Mouse (Mus musculus): ENCODE data around the gene Adcy4. TPM values are rescaled to one million over a fixed set of nuclear protein-coding genes. Genes with fewer than 3 reads are reported as not detected.

The Adcy4 gene
- polyA plus RNA-seq, 1 experiment from 2014 or later = 4.4 TPM

- Histone ChIP-seq H3K4me3 (peak within 1 kb of the TSS; percentile 79), H3K4me2 (peak within 1 kb of the TSS; percentile 99), H3K9ac (peak within 1 kb of the TSS; percentile 84), H3K27me3 (no peaks in the 10 kb centered on the region), H3K36me3 (peaks cover 34% of the 10 kb centered on the region), H3K4me1 (replicated peaks) (peaks cover 40% of the 10 kb centered on the region), H3K27ac (replicated peaks) (peak within 1 kb of the TSS; percentile 53; the same call in 1 of the 2 replicates), H3K9me3 (no peaks in the 10 kb centered on the region)
- peak; percentile 85 for ATAC-seq (ENCODE audit: low read depth)
- 2% methylated on average over 48 of the region's 48 CpGs for WGBS
These were observed 38.6 kb downstream of the Adcy4 start, which contains the start of the genes Dhrs1 and Nop9 for GRCm38 (mm10) chr14:55745180-55745860. TSS of gene Dhrs1 (minus strand) at chr14:55745690. TSS of gene Nop9 (plus strand) at chr14:55745693.

GRCm38 (mm10) chr14:55743711-55744110 lies 40.2 kb downstream of the Adcy4 start:
- H3K36me3 ChIP-seq = peaks cover 37% of the 10 kb centered on the region
- peak overlapping the region; percentile 99 for H3K4me2 ChIP-seq
- H3K4me1 ChIP-seq (replicated peaks) = peaks cover 40% of the 10 kb centered on the region
- no peak overlapping the region for H3K27ac ChIP-seq (replicated peaks)
- H3K9me3 ChIP-seq = no peaks in the 10 kb centered on the region
- peak overlapping the region; percentile 47 for H3K9ac ChIP-seq
- peak; percentile 40 for ATAC-seq (ENCODE audit: low read depth)
- WGBS = 22% methylated on average over 10 of the region's 10 CpGs
- no peaks in the 10 kb centered on the region for H3K27me3 ChIP-seq
- no peak overlapping the region; the same call in 1 of the 2 replicates for H3K4me3 ChIP-seq

DNA sequence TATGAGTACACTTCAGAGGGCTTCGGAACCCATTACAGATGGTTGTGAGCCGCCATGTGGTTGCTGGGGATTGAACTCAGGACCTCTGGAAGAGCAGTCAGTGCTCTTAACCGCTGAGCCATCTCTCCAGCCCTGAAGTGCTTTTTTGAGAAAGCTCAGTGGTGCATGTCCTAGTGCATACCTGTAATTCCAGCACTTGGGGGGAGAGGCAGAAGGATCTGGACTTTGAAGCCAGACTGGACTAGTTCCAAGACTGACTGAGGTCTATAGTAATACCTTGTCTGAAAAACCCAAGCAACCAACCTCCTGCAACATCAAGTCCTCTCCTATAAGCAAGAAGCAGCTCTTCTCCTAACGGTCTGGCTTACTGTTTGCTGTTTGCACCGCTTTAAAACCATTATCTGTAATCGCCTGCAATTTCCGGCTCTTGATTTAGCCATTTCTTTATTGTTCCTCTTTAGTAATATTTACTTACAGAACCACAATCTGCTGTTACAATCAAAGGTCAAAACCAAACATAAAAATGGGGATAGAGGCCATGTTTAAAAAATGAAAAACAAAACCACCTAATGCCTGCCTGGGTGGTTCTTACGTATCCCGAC lies 46.7 kb downstream of the Adcy4 start:
- no peak overlapping the region for H3K4me3 ChIP-seq
- 86% methylated on average over 9 of the region's 9 CpGs for WGBS

DNA sequence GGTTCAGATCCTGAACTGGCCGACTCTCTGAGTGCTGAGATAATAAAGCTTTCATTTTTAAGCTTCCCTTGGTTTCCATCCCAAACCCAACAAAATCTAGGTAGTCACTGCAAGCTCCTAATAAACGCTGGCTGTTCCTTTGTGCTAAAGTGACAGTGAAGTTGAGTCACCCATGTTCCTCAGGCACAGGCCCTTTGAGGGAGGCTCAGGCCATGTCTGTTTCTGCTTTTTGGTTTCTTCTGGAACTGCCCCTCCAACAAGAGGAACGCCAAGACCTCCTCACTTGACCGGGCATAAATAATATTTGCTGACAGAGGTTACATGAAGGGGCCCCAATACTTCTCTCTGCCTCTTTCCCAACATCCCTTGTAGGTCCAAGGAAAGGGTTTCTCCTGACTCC lies 48.1 kb downstream of the Adcy4 start:
- H3K9ac ChIP-seq = no peak overlapping the region
- H3K4me2 ChIP-seq = no peak overlapping the region
- no peaks in the 10 kb centered on the region for H3K9me3 ChIP-seq
- ATAC-seq (ENCODE audit: low read depth) = no peak
- no peak overlapping the region for H3K4me3 ChIP-seq
- peaks cover 30% of the 10 kb centered on the region for H3K36me3 ChIP-seq
- H3K4me1 ChIP-seq (replicated peaks) = no peaks in the 10 kb centered on the region
- WGBS = 87% methylated on average over 4 of the region's 4 CpGs
- H3K27me3 ChIP-seq = no peaks in the 10 kb centered on the region
- no peak overlapping the region for H3K27ac ChIP-seq (replicated peaks)

More for the DNA sequence above, 46.7 kb downstream of the Adcy4 start:
- H3K4me1 ChIP-seq (replicated peaks) = no peaks in the 10 kb centered on the region
- no peaks in the 10 kb centered on the region for H3K9me3 ChIP-seq
- no peak overlapping the region for H3K9ac ChIP-seq
- peaks cover 39% of the 10 kb centered on the region for H3K36me3 ChIP-seq
- no peak for ATAC-seq (ENCODE audit: low read depth)
- no peak overlapping the region for H3K4me2 ChIP-seq
- no peaks in the 10 kb centered on the region for H3K27me3 ChIP-seq
- no peak overlapping the region for H3K27ac ChIP-seq (replicated peaks)

DNA sequence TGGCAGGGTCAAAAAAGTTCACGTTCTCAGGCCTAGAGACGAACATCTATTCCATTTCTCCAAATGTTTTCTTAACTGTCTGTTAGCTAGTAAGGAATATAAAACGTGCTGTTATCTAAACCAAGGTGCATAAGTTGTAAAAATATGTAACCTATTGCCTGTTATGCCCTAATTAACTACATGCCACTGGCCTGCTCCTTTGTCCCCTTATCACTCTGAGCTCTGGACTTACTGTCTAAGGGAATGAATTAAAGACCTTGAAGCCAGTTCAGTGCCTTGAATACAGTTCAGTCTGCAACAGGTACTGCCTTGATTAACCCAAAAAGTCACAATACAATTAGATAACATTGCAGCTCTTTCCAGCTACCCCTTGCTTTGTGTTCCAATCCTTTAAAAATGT lies 48.6 kb downstream of the Adcy4 start:
- peaks cover 26% of the 10 kb centered on the region for H3K36me3 ChIP-seq
- no peaks in the 10 kb centered on the region for H3K9me3 ChIP-seq
- no peak overlapping the region for H3K27ac ChIP-seq (replicated peaks)
- WGBS = 72% methylated on average over 3 of the region's 3 CpGs
- no peak overlapping the region for H3K4me3 ChIP-seq
- no peak for ATAC-seq (ENCODE audit: low read depth)
- H3K4me2 ChIP-seq = no peak overlapping the region
- H3K9ac ChIP-seq = no peak overlapping the region
- no peaks in the 10 kb centered on the region for H3K4me1 ChIP-seq (replicated peaks)
- no peaks in the 10 kb centered on the region for H3K27me3 ChIP-seq

- H3K4me2 ChIP-seq = no peak overlapping the region
- no peak overlapping the region for H3K27ac ChIP-seq (replicated peaks)
- WGBS = 75% methylated on average over 7 of the region's 7 CpGs
- ATAC-seq (ENCODE audit: low read depth) = no peak
- H3K9me3 ChIP-seq = no peaks in the 10 kb centered on the region
- no peak overlapping the region for H3K4me3 ChIP-seq
- H3K4me1 ChIP-seq (replicated peaks) = no peaks in the 10 kb centered on the region
- no peaks in the 10 kb centered on the region for H3K27me3 ChIP-seq
- peaks cover 21% of the 10 kb centered on the region for H3K36me3 ChIP-seq
- no peak overlapping the region for H3K9ac ChIP-seq
These were observed 49.0 kb downstream of the Adcy4 start for GRCm38 (mm10) chr14:55734869-55735268.

DNA sequence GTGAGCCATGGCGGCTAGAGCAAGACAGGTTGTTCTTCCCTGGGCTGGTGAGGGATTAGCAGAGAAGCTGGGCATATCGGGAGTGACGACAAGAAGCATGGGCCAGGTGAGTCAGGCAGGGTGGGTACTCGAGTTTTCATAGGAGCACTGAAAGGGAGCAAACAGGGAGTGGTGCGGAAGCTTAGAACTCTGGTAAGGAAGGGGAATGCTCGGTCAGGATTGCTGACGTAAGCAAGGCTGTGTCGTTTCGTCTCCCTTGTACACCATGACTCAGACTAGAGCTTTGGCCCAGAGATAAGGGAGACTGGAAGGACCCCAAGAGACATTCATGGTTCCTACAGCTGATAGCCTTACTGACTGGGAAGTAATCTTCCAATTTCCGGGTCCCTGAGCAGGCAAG lies 50.0 kb downstream of the Adcy4 start:
- Histone ChIP-seq H3K4me3 (no peak overlapping the region), H3K36me3 (peaks cover 11% of the 10 kb centered on the region), H3K4me1 (replicated peaks) (no peaks in the 10 kb centered on the region), H3K27ac (replicated peaks) (no peak overlapping the region), H3K9me3 (no peaks in the 10 kb centered on the region), H3K9ac (no peak overlapping the region), H3K27me3 (no peaks in the 10 kb centered on the region), H3K4me2 (no peak overlapping the region)
- no peak for ATAC-seq (ENCODE audit: low read depth)
- WGBS = 80% methylated on average over 10 of the region's 10 CpGs

- no peak for ATAC-seq (ENCODE audit: low read depth)
- H3K36me3 ChIP-seq = no peaks in the 10 kb centered on the region
- no peak overlapping the region for H3K27ac ChIP-seq (replicated peaks)
- no peaks in the 10 kb centered on the region for H3K9me3 ChIP-seq
- no peak overlapping the region for H3K9ac ChIP-seq
- no peak overlapping the region for H3K4me2 ChIP-seq
- H3K4me1 ChIP-seq (replicated peaks) = no peaks in the 10 kb centered on the region
- no peaks in the 10 kb centered on the region for H3K27me3 ChIP-seq
- 82% methylated on average over 7 of the region's 7 CpGs for WGBS
- H3K4me3 ChIP-seq = no peak overlapping the region
These were observed 53.3 kb downstream of the Adcy4 start for GRCm38 (mm10) chr14:55730531-55731032.

DNA sequence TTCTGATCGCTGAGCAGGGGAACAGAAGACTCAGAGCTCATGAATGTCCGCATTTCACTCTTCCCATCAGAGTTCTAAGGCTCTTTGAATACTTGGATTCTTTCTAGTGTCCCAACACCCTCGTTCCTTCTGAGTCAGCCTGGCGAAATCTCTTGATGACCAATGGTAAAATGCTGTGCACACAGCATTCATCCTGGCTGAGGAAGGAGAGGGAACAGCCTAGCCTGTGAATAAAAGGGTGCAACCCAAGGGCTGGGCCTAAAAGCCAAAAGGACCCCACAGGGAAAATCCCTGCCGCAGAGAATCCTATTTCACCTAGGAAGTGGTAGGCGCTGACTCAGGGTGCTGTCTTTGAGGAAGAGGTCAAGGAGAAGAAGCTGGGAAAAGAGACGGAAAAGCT lies 53.8 kb downstream of the Adcy4 start:
- Histone ChIP-seq H3K9ac (no peak overlapping the region), H3K4me1 (replicated peaks) (no peaks in the 10 kb centered on the region), H3K27me3 (no peaks in the 10 kb centered on the region), H3K4me2 (no peak overlapping the region), H3K27ac (replicated peaks) (no peak overlapping the region), H3K9me3 (no peaks in the 10 kb centered on the region), H3K36me3 (no peaks in the 10 kb centered on the region), H3K4me3 (no peak overlapping the region)
- no peak for ATAC-seq (ENCODE audit: low read depth)
- 73% methylated on average over 7 of the region's 7 CpGs for WGBS

- H3K36me3 ChIP-seq = no peaks in the 10 kb centered on the region
- no peaks in the 10 kb centered on the region for H3K9me3 ChIP-seq
- no peak overlapping the region for H3K9ac ChIP-seq
- no peak for ATAC-seq (ENCODE audit: low read depth)
- 69% methylated on average over 8 of the region's 8 CpGs for WGBS
- H3K27me3 ChIP-seq = no peaks in the 10 kb centered on the region
- no peak overlapping the region for H3K4me2 ChIP-seq
- no peaks in the 10 kb centered on the region for H3K4me1 ChIP-seq (replicated peaks)
- no peak overlapping the region for H3K27ac ChIP-seq (replicated peaks)
- no peak overlapping the region for H3K4me3 ChIP-seq
These were observed 55.8 kb downstream of the Adcy4 start for GRCm38 (mm10) chr14:55727889-55728685.

DNA sequence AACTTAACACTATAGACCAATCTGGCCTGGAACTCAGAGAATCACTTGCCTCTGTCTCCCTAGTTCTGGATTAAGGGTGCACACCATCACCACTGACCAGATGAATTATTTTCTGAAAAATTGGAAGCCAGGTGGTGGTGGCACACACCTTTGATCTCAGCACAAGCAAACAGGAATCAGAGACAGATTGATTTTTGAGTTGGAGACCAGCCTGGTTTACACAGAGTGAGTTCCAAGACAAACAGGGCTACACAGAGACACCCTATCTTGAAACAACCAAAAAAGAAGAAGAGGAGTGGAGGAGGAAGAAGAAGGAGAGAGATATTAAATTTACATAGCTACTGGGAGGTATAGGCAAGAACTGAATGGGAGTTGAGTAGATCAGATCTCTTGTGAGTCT lies 57.6 kb downstream of the Adcy4 start:
- Histone ChIP-seq H3K4me1 (replicated peaks) (peaks cover 8% of the 10 kb centered on the region), H3K9me3 (no peaks in the 10 kb centered on the region), H3K9ac (no peak overlapping the region), H3K27ac (replicated peaks) (no peak overlapping the region), H3K27me3 (no peaks in the 10 kb centered on the region), H3K4me2 (no peak overlapping the region), H3K4me3 (no peak overlapping the region), H3K36me3 (no peaks in the 10 kb centered on the region)
- no peak for ATAC-seq (ENCODE audit: low read depth)

DNA sequence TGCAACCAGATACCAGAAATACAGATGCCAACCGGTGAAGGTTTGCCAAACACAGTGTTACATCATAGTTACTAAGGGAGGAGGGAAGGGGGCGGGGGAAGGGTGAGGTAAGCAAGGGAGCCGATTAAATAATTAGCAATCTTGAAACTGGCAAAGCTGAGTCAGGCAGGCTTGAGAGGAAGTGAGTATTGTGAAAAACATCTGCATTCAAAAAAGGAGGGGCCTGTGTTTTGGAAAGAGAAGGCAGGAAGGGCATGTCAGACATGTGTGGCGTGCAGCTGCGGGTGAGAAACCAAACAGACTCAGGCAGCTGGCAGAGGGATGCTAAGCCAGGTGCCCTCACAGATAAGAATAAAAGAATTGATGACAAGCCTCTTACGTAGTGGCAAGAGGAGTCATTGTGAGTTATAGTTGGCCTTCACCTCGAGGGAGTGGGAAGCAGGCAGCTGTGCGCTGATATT lies 59.5 kb downstream of the Adcy4 start:
- ATAC-seq (ENCODE audit: low read depth) = no peak
- Histone ChIP-seq H3K27me3 (no peaks in the 10 kb centered on the region), H3K9me3 (no peaks in the 10 kb centered on the region), H3K4me3 (no peak overlapping the region), H3K9ac (no peak overlapping the region), H3K36me3 (peaks cover 4% of the 10 kb centered on the region; the same call in 1 of the 2 replicates), H3K4me2 (no peak overlapping the region), H3K4me1 (replicated peaks) (peaks cover 16% of the 10 kb centered on the region), H3K27ac (replicated peaks) (no peak overlapping the region)
- WGBS = 68% methylated on average over 8 of the region's 8 CpGs
